Mouse (Mus musculus) kidney, postnatal 4 days (tissue): ENCODE data around the gene Plekha4.
"Not testable (repeated sequence)": the region's sequence is repeated elsewhere in the genome, so short reads cannot be mapped to it uniquely, and the experiment has no call there.

Experiments used
- DNase-seq, 2 experiments: peaks; one replicate each; pipeline ENCODE4 v3.0.0; 2021; ENCODE audit warnings: mixed read lengths in 2 of 2

Gene Plekha4

DNA sequence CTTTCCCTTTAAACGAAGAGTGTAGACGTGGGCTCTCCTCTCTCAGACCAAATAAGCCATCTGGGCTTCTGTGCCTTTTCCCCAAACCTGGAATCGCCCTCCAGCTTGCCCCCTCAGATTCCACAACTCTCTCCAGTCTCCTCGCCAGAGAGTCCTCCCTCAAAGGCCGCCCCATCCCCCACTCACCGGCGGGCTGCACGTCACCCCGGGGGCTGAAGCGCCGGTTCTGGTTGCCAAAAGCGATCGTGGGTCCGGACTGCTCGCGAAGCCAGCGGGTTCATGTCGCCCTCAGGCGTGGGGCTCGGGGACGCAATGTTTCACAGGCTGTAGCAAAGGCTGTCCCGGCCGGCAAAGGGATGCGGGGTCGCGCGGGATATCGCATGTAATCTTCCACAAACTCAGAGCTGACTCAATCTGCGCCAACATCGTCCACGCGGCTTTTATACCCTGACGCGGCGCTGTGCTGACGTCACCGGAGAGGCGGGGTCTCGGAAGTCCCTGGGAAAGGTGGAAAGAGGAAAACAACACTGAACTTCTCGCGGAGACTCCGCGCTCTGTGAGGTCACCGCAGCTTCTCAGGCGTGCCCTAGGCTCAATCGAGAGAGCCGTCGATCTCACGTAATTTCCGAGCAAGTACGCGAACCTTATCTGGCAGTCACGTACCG is at the start of gene Plekha4, which contains the start of gene Ppp1r15a:
Gene Plekha4 (plus strand): TSS at position 522 of the 665 bp plus-strand sequence.
Gene Ppp1r15a (minus strand): TSS at position 460 of the 665 bp plus-strand sequence.
- peak; percentile 97 for DNase-seq

DNA sequence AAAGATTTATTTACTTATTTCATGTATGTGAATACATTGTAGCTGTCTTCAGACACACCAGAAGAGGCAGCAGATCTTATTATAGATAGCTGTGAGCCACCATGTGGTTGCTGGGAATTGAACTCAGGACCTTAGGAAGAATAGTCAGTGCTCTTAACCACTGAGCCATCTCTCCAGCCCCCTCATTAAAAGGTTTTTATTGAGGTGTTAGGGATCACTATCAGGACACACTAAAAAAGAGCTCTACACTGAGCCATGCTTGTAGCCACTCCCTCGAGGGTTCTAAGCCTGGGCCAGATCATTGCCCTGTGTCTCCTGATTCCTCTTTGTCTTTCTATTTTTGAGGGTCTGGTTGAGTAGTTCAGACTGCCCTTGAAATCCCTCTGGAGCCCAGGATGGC is 49.7 kb upstream of the Plekha4 start:
- no peak for DNase-seq

DNA sequence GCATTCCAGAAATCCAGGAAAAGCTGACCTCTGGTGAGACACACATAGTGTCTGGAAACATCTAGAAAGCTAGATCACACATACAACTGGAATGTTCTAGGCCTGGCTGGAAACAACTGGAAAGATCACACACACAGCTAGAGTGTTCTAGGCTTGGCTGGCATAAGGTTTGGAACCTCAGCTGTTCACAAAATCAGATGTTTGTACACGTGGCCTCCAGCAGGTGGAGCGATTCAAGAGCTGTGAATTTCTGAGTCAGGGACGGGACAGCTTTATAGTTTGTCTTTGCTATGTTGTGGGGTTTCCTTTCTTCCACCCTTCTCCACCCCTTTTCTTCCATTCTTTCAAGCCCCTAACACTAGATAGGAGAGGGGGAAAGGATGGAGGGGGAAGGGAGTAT is 49.1 kb upstream of the Plekha4 start:
- peak; percentile 76 to 81 for DNase-seq

DNA sequence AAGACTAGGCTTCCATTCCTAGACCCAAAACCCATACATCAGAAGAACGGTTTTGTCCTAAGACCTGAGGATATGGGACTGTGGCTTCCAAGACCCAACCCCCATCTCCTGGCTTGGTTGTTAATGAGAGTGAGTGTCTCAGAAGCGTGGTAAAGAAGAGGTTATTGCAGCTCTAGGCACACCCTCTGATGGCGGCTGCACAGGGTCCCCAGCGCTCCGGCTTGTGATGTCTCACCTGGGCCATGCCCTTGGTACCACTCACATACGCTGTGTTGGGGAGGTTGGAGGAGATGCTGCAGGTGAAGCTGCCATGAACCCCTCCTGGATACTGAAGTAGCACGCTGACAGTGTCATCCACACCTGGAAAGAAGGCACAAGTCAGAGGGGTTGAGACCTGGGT is 47.4 kb upstream of the Plekha4 start:
- no peak for DNase-seq

- not testable (repeated sequence) for DNase-seq
Observed at GRCm38 (mm10) chr7:45480310-45480709, 45.8 kb upstream of the Plekha4 start.

DNA sequence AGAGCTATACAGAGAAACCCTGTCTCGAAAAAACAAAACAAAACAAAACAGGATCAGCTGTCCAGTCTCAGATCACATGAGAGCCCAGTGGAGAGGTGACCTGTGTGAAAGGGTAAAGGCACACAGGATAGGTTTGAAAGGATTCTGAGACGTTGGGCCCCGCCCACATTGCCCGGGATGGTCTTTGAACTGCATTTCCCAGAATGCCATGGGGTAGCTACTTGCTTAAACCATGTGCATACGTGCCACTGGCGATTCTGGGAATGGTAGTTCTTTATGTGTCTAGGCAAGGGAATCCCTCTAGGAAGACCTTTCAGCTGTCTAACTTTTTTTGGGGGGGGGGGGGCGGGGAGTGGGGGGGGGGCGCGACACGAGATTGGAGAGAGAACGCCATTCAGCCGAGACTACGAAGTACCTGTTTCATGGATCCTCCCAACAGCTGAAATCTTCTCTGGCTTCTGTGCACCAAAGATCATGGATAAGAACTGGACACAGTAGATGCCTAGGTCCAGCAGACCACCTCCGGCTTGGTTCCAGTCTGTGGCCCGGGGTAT is 44.7 kb upstream of the Plekha4 start, which contains the start of gene Tulp2:
Gene Tulp2 (plus strand): TSS at position 504 of the 554 bp plus-strand sequence.
- peak; percentile 73 to 79 for DNase-seq

- no peak for DNase-seq
Observed at GRCm38 (mm10) chr7:45482166-45482565, 44.0 kb upstream of the Plekha4 start.

DNA sequence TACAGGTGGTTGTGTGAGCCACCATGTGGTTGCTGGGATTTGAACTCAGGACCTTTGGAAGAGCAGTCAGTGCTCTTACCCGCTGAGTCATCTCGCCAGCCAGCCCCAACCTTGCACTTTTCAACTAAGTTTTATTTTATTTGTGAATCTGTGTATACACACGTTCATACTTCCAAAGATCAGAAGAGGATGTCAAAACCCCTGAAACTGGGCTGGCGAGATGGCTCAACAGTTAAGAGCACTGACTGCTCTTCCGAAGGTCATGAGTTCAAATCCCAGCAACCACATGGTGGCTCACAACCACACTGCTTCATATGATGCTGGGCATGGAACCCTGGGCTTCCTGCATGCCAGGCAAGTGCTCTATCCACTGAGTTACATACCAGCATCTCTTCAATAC is 41.1 kb upstream of the Plekha4 start:
- DNase-seq = not testable (repeated sequence)

GRCm38 (mm10) chr7:45486158-45486557 is 40.0 kb upstream of the Plekha4 start:
- no peak for DNase-seq

DNA sequence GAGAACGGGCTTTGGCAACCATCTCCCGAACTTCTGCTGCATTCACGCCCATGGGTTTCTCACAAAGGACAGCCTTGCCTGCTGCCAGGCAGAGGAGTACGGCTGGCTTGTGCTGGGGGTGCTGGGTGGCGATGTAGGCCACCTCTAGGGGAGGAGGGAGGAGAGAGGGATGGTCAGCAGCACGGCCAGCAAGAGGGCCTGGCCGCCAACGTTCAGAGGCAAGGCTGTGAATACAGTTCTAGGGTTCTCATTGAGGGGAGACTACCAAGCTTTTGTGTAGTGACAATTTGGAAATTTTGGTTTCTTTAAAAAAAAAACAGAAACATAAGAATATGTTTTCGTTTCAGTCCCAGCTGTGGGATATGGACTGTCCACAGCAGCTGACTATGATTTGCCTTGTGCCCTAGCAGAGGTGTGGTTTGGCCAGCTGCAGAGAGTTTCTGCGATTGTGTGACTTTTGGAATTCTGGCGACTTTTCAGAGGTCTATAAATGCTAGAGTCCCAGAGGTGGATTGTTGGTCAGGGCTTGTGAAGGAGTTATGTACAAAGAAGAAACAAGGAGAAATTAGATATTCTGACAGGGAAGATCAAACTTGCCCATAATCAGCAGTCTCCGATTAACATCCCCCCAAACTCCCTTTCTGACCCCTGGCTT is 39.2 kb upstream of the Plekha4 start, which contains the start of gene Gm45808:
Gene Gm45808 (minus strand): TSS at position 51 of the 655 bp plus-strand sequence.
- DNase-seq = no peak

DNA sequence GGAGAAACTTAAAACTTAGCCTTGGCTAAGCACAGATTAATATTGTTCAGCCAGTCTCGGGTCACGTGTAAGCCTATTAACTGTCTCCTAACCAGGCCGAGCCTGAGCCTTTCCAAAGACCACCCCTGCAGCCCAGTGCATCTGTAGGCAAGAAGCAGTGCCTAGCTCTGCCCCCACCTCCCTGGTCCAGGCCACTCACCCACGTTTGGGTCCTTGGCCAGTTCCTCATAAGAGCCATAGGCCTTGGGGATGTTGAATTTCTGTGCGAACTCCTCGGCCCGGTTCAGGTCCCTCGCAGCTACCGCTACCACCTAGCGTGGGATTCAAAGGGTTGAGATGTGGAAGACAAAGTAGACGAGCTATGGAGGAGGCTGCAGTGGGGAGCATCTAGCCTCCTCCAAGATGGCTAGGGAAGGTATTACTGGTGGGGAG is 38.3 kb upstream of the Plekha4 start:
- DNase-seq = no peak

- DNase-seq = peak; percentile 71 to 81
Observed at GRCm38 (mm10) chr7:45488293-45489204, 37.6 kb upstream of the Plekha4 start, which contains the start of gene Dhdh. Gene Dhdh, minus strand, starts transcription at chr7:45488805.

DNA sequence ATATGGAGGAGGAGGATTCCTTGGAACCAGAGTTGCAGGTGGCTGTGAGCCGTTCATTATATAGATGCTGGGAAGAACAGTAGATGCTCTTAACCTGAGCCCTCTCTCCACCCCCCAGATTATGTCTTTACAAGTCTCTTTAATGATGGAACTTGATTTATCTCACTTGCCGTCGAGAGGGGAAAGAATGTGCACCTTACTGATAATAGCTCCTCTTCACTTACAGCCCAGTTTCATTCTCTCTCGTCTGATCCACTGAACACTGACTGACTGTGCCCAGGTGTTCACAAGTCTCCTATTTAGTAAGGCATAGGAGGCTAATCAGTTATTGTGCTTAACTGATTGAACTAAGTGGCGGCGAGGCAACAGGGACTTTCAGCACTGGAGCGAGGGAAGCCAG is 36.6 kb upstream of the Plekha4 start:
- DNase-seq = no peak

- peak in 1 of 2 experiments; percentile 55 for DNase-seq
Observed at GRCm38 (mm10) chr7:45490822-45491221, 35.3 kb upstream of the Plekha4 start.

- peak; percentile 53 to 66 for DNase-seq
Observed at GRCm38 (mm10) chr7:45491264-45491663, 34.9 kb upstream of the Plekha4 start.

GRCm38 (mm10) chr7:45492225-45492844 is 33.8 kb upstream of the Plekha4 start:
- no peak for DNase-seq

GRCm38 (mm10) chr7:45492951-45493350 is 33.2 kb upstream of the Plekha4 start:
- DNase-seq = no peak

DNA sequence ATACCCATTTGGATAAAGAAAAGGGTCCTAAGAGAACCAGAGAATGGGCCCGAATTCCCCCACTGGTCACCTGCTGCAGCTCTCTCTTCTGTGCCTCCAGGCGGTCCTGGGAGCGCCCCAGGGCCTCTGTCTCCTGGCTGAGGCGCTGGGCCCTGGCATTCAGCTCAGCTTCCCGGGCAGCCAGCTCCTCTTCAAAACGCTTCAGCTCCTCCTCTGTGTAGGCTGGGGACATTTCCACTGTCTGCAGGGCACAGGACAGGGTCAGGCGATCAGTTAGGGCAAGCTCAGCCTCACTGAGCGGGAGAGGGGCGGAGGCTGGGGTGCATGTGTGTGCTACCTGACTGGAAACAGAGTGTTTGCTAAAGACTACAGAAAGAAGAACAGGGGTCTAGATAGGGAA is 31.6 kb upstream of the Plekha4 start:
- DNase-seq = no peak

DNA sequence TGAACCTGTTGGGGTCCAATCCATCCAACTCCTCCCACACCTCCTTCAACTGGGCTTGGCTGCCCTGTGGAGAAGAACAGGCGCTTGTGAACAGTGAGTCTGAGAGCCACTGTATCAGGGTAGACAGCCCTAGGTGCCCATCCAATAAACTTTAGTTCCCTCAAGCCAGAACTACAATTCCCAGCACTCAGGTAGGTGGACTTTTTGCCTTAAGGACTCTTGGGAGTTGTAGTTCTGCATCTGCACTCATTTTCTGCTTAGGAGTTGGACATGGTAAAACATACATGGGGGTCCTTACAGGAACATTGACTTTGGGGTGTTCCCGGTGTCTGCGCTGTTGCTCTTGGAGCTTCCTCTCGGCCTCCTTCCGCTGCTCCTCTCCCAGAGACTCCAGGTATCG is 27.7 kb upstream of the Plekha4 start:
- DNase-seq = no peak

- peak in 1 of 2 experiments; percentile 43 for DNase-seq
Observed at GRCm38 (mm10) chr7:45507583-45507982, 18.5 kb upstream of the Plekha4 start.

GRCm38 (mm10) chr7:45508561-45508960 is 17.6 kb upstream of the Plekha4 start:
- no peak for DNase-seq
